Mouse (Mus musculus) kidney, embryonic 14.5 days (tissue): ENCODE measurements around the gene Lbhd1. TPM values are rescaled to one million over a fixed set of nuclear protein-coding genes. Genes with fewer than 3 reads are reported as not detected.

Experiments used
- ATAC-seq: fragments of 200-750 bp; cut with Nextera tagmentation; 2 replicates; pipeline ENCODE4 v1.8.0; 2017; ENCODE audit warnings: moderate number of reproducible peaks, mild to moderate bottlenecking, moderate TSS enrichment, moderate library complexity; ENCODE audit not compliant: low FRiP score, low TSS enrichment
- H3K27ac ChIP-seq: fragments of 300-500 bp; sonication (generic); 2 replicates; pipeline ENCODE4 v1.5.1; 2014; ENCODE audit warnings: low read depth, mild to moderate bottlenecking, low read length, moderate library complexity, mixed read lengths
- H3K27me3 ChIP-seq: fragments of 300-500 bp; sonication (generic); 2 replicates; pipeline ENCODE4 v1.6.1; 2014; ENCODE audit warnings: mild to moderate bottlenecking, low read length; ENCODE audit not compliant: control insufficient read depth, insufficient read depth
- H3K36me3 ChIP-seq: fragments of 300-500 bp; sonication (generic); 2 replicates; pipeline ENCODE4 v1.6.1; 2014; ENCODE audit warnings: low read length, mixed read lengths; ENCODE audit not compliant: control insufficient read depth, insufficient read depth
- H3K4me1 ChIP-seq: fragments of 300-500 bp; sonication (generic); 2 replicates; pipeline ENCODE4 v1.6.1; 2014; ENCODE audit warnings: low read length, mixed read lengths; ENCODE audit not compliant: control insufficient read depth, insufficient read depth
- H3K4me2 ChIP-seq: fragments of 300-500 bp; sonication (generic); replicated peaks from 2 replicates; pipeline ENCODE4 v1.6.1; 2014; ENCODE audit warnings: low read depth, mild to moderate bottlenecking, low read length
- H3K4me3 ChIP-seq: fragments of 300-500 bp; sonication (generic); 2 replicates; pipeline ENCODE4 v1.5.1; 2014; ENCODE audit warnings: mild to moderate bottlenecking, low read length
- H3K9ac ChIP-seq: fragments of 300-500 bp; sonication (generic); 2 replicates; pipeline ENCODE4 v1.6.1; 2014; ENCODE audit warnings: low read depth, mild to moderate bottlenecking, low read length, moderate library complexity
- H3K9me3 ChIP-seq: fragments of 300-500 bp; sonication (generic); 2 replicates; pipeline ENCODE4 v1.6.1; 2016; ENCODE audit warnings: low read length; ENCODE audit not compliant: control insufficient read depth
- WGBS: fragments of 180-500 bp; shearing (Covaris S2); extraction: QIAGEN DNeasy Blood & Tissue Kit; methylation state at CpG from one replicate; pipeline ENCODE4 v1.1.7; 2014; 5-methylcytosine and 5-hydroxymethylcytosine counted together
- microRNA-seq: library from miRNA; unstranded; fragments of <30 nt; microRNA quantifications from one replicate; pipeline ENCODE4, GENCODE M21; 2016
- polyA plus RNA-seq: library from polyadenylated mRNA; unstranded; fragments of >200 nt; fragmentation: Nextera tagmentation; extraction: Ambion mirVana; gene quantifications from 2 replicates; pipeline ENCODE4 v1.2.1, GENCODE M21; 2014

Lbhd1 gene
- polyA plus RNA-seq, 1 experiment from 2014 or later, result 98.0 TPM

- H3K27ac ChIP-seq, result no peak overlapping the region
- H3K9me3 ChIP-seq, result no peaks in the 10 kb centered on the region
- H3K4me2 ChIP-seq, result no peak overlapping the region
- ATAC-seq, result no peak
- peaks cover 48% of the 10 kb centered on the region for H3K36me3 ChIP-seq
- H3K9ac ChIP-seq, result no peak overlapping the region
- H3K27me3 ChIP-seq, result no peaks in the 10 kb centered on the region
- no peak overlapping the region for H3K4me3 ChIP-seq
- H3K4me1 ChIP-seq, result peaks cover 4% of the 10 kb centered on the region; the same call in 1 of the 2 replicates
- 90% methylated on average over 2 of the region's 2 CpGs for WGBS
Measured at GRCm38 (mm10) chr19:8936736-8937135, 53.2 kb downstream of the Lbhd1 start.

- Histone ChIP-seq H3K36me3 (peaks cover 40% of the 10 kb centered on the region), H3K4me1 (peaks cover 23% of the 10 kb centered on the region), H3K27me3 (no peaks in the 10 kb centered on the region), H3K9me3 (no peaks in the 10 kb centered on the region), H3K4me2 (peak overlapping the region; percentile 60; the same call in 1 of the 2 replicates), H3K4me3 (peak overlapping the region; percentile 97; the same call in 1 of the 2 replicates), H3K27ac (peak overlapping the region; percentile 99; the same call in 1 of the 2 replicates), H3K9ac (peak overlapping the region; percentile 99)
- WGBS, result 76% methylated on average over 15 of the region's 15 CpGs
- no peak for ATAC-seq
Measured at GRCm38 (mm10) chr19:8940526-8941133, 57.1 kb downstream of the Lbhd1 start.

GRCm38 (mm10) chr19:8941136-8941514, 57.6 kb downstream of the Lbhd1 start:
- Histone ChIP-seq H3K27me3 (no peaks in the 10 kb centered on the region), H3K4me3 (peak overlapping the region; percentile 97), H3K9me3 (no peaks in the 10 kb centered on the region), H3K4me2 (peak overlapping the region; percentile 60), H3K27ac (peak overlapping the region; percentile 99), H3K36me3 (peaks cover 43% of the 10 kb centered on the region), H3K9ac (peak overlapping the region; percentile 99), H3K4me1 (peaks cover 23% of the 10 kb centered on the region)
- 22% methylated on average over 10 of the region's 10 CpGs for WGBS
- ATAC-seq, result peak; percentile 29

- H3K27me3 ChIP-seq, result no peaks in the 10 kb centered on the region
- peaks cover 48% of the 10 kb centered on the region for H3K36me3 ChIP-seq
- H3K27ac ChIP-seq, result peak within 1 kb of the TSS; percentile 99
- under 1% methylated on average over 64 of the region's 64 CpGs for WGBS
- H3K9me3 ChIP-seq, result no peaks in the 10 kb centered on the region
- H3K9ac ChIP-seq, result peak within 1 kb of the TSS; percentile 99
- peak within 1 kb of the TSS; percentile 97 for H3K4me3 ChIP-seq
- H3K4me2 ChIP-seq, result peak within 1 kb of the TSS; percentile 60
- peak; percentile 95 for ATAC-seq
- peaks cover 23% of the 10 kb centered on the region for H3K4me1 ChIP-seq
Measured at GRCm38 (mm10) chr19:8941515-8942217, 58.1 kb downstream of the Lbhd1 start, which contains the start of gene Mta2. Gene Mta2 (plus strand): TSS chr19:8941875.

Small RNAs within 50 kb of the gene (microRNA-seq; reads per million reads assigned to microRNA genes)
- gene Mir5136, result not detected

Other genes with a start within 250 kb of the Lbhd1 start
- gene Chrm1, start 219.9 kb upstream of the Lbhd1 start, polyA plus RNA-seq, result 0.13 TPM in 1 of 2 replicates, not detected in the other
- gene Slc3a2, start 160.4 kb upstream of the Lbhd1 start, polyA plus RNA-seq, result 114 and 123 TPM in 2 replicates
- 82.9 and 97.3 TPM in 2 replicates for gene Wdr74, start 147.9 kb upstream of the Lbhd1 start, polyA plus RNA-seq
- 0.70 and 2.3 TPM in 2 replicates for gene 1700092M07Rik, start 143.0 kb upstream of the Lbhd1 start, polyA plus RNA-seq
- 114 and 128 TPM in 2 replicates for gene Stx5a, start 142.3 kb upstream of the Lbhd1 start, polyA plus RNA-seq
- gene Nxf1, start 126.7 kb upstream of the Lbhd1 start, polyA plus RNA-seq, result 155 and 198 TPM in 2 replicates
- gene Tmem223, start 112.7 kb upstream of the Lbhd1 start, polyA plus RNA-seq, result 232 and 238 TPM in 2 replicates
- 80.4 and 91.0 TPM in 2 replicates for gene Tmem179b, start 109.3 kb upstream of the Lbhd1 start, polyA plus RNA-seq
- gene Taf6l, start 97.3 kb upstream of the Lbhd1 start, polyA plus RNA-seq, result 21.7 and 22.9 TPM in 2 replicates
- gene Polr2g, start 85.2 kb upstream of the Lbhd1 start, polyA plus RNA-seq, result 188 and 230 TPM in 2 replicates
- gene Zbtb3, start 81.2 kb upstream of the Lbhd1 start, polyA plus RNA-seq, result 4.0 and 5.1 TPM in 2 replicates
- 40.0 and 61.0 TPM in 2 replicates for gene Ttc9c, start 64.4 kb upstream of the Lbhd1 start, polyA plus RNA-seq
- 9.3 and 10.5 TPM in 2 replicates for gene Hnrnpul2, start 63.7 kb upstream of the Lbhd1 start, polyA plus RNA-seq
- gene AC129217.1, start 54.0 kb upstream of the Lbhd1 start, polyA plus RNA-seq, result not detected in 2 replicates
- 40.2 and 42.2 TPM in 2 replicates for gene Bscl2, start 46.3 kb upstream of the Lbhd1 start, polyA plus RNA-seq
- gene Gng3, start 44.5 kb upstream of the Lbhd1 start, polyA plus RNA-seq, result 3.6 and 3.7 TPM in 2 replicates
- gene Lrrn4cl, start 33.0 kb upstream of the Lbhd1 start, polyA plus RNA-seq, result 0.17 and 0.62 TPM in 2 replicates
- gene Ubxn1, start 12.2 kb upstream of the Lbhd1 start, polyA plus RNA-seq, result 197 and 222 TPM in 2 replicates
- gene Uqcc3, start 2.8 kb upstream of the Lbhd1 start, polyA plus RNA-seq, result 63.1 and 70.6 TPM in 2 replicates
- gene Gm49403, start 198 bp downstream of the Lbhd1 start, polyA plus RNA-seq, result not detected in 2 replicates
- gene 1810009A15Rik, start 5.1 kb downstream of the Lbhd1 start, polyA plus RNA-seq, result 112 and 133 TPM in 2 replicates
- not detected in 2 replicates for gene Gm49416, start 5.2 kb downstream of the Lbhd1 start, polyA plus RNA-seq
- gene Ints5, start 9.3 kb downstream of the Lbhd1 start, polyA plus RNA-seq, result 27.7 and 38.2 TPM in 2 replicates
- 67.1 and 114 TPM in 2 replicates for gene Ganab, start 14.3 kb downstream of the Lbhd1 start, polyA plus RNA-seq
- 33.5 and 38.8 TPM in 2 replicates for gene B3gat3, start 36.6 kb downstream of the Lbhd1 start, polyA plus RNA-seq
- 1.2 and 2.0 TPM in 2 replicates for gene Rom1, start 45.6 kb downstream of the Lbhd1 start, polyA plus RNA-seq
- 17.6 and 18.7 TPM in 2 replicates for gene Eml3, start 45.8 kb downstream of the Lbhd1 start, polyA plus RNA-seq
- gene Mta2, start 58.1 kb downstream of the Lbhd1 start, polyA plus RNA-seq, result 45.3 and 67.2 TPM in 2 replicates
- gene Tut1, start 70.1 kb downstream of the Lbhd1 start, polyA plus RNA-seq, result 25.1 and 31.7 TPM in 2 replicates
- gene Eef1g, start 83.3 kb downstream of the Lbhd1 start, polyA plus RNA-seq, result 479 and 516 TPM in 2 replicates
- gene Ahnak, start 105.6 kb downstream of the Lbhd1 start, polyA plus RNA-seq, result 7.0 and 10.0 TPM in 2 replicates
- not detected in 2 replicates for gene Scgb1a1, start 204.2 kb downstream of the Lbhd1 start, polyA plus RNA-seq